Comparison of ENCODE assay signal across 1 mouse cellular context in genomic region chr7:138909277-138910192, GRCm38 (mm10).
TF ChIP-seq lines count a peak whose summit lies in the region.

Gene Bnip3 (minus strand): TSS chr7:138909519.

TF ChIP-seq in MEL, 35 proteins besides CTCF, POLR2A, EP300 and RAD21 (continued from another document):
- TF ChIP-seq NRF1 (IDR thresholded peaks at IDR 0.05; ENCODE audit: insufficient read depth, low read depth, low read length, poor library complexity, severe bottlenecking), result peak; percentile 74
- TF ChIP-seq USF1 (IDR thresholded peaks at IDR 0.05; ENCODE audit: low read depth, low read length), result peak; percentile 67
- TF ChIP-seq NELFE (IDR thresholded peaks at IDR 0.05; ENCODE audit: low read depth, low read length), result peak; percentile 63
